Mouse (Mus musculus) right cerebral cortex, adult 2 months (tissue): ENCODE results near the gene Slc2a9.
A peak's percentile ranks its signal among the peaks of the same experiment; 100 is the strongest.

Experiments used
- DNase-seq, 2 experiments: peaks; one replicate each; pipeline ENCODE4 v3.0.0; 2021 to 2022; ENCODE audit warnings: low spot score in 2 of 2

Slc2a9 gene

GRCm38 (mm10) chr5:38469891-38470578, 32.9 kb downstream of the Slc2a9 start:
- peak; percentile 85 for DNase-seq

GRCm38 (mm10) chr5:38466569-38467110, 36.3 kb downstream of the Slc2a9 start:
- no peak for DNase-seq

- DNase-seq: no peak
Measured at GRCm38 (mm10) chr5:38461261-38461660, 41.7 kb downstream of the Slc2a9 start.

GRCm38 (mm10) chr5:38450936-38451335, 52.0 kb downstream of the Slc2a9 start:
- DNase-seq: no peak

- no peak for DNase-seq
Measured at GRCm38 (mm10) chr5:38449607-38450006, 53.3 kb downstream of the Slc2a9 start.

GRCm38 (mm10) chr5:38448121-38448520, 54.8 kb downstream of the Slc2a9 start:
- DNase-seq: no peak

- DNase-seq: peak; percentile 17 to 30
Measured at GRCm38 (mm10) chr5:38446316-38446975, 56.5 kb downstream of the Slc2a9 start.

- no peak for DNase-seq
Measured at GRCm38 (mm10) chr5:38441088-38441839, 61.7 kb downstream of the Slc2a9 start.

- peak; percentile 54 to 63 for DNase-seq
Measured at GRCm38 (mm10) chr5:38440252-38441005, 62.5 kb downstream of the Slc2a9 start.

- DNase-seq: no peak
Measured at GRCm38 (mm10) chr5:38436681-38437080, 66.3 kb downstream of the Slc2a9 start.

GRCm38 (mm10) chr5:38434875-38435274, 68.1 kb downstream of the Slc2a9 start:
- no peak for DNase-seq

- DNase-seq: no peak
Measured at GRCm38 (mm10) chr5:38431201-38431600, 71.7 kb downstream of the Slc2a9 start.

- DNase-seq: no peak
Measured at GRCm38 (mm10) chr5:38429106-38429505, 73.8 kb downstream of the Slc2a9 start.

- DNase-seq: peak in 1 of 2 experiments; percentile 15
Measured at GRCm38 (mm10) chr5:38427757-38428156, 75.2 kb downstream of the Slc2a9 start.

- no peak for DNase-seq
Measured at GRCm38 (mm10) chr5:38425569-38425968, 77.4 kb downstream of the Slc2a9 start.

- DNase-seq: no peak
Measured at GRCm38 (mm10) chr5:38422426-38422825, 80.5 kb downstream of the Slc2a9 start.

- no peak for DNase-seq
Measured at GRCm38 (mm10) chr5:38418799-38419198, 84.1 kb downstream of the Slc2a9 start.

- DNase-seq: no peak
Measured at GRCm38 (mm10) chr5:38403612-38404011, 99.3 kb downstream of the Slc2a9 start.

GRCm38 (mm10) chr5:38402288-38402687, 100.7 kb downstream of the Slc2a9 start:
- no peak for DNase-seq

- no peak for DNase-seq
Measured at GRCm38 (mm10) chr5:38388857-38389256, 114.1 kb downstream of the Slc2a9 start.

- no peak for DNase-seq
Measured at GRCm38 (mm10) chr5:38388420-38388823, 114.5 kb downstream of the Slc2a9 start.

- DNase-seq: no peak
Measured at GRCm38 (mm10) chr5:38379970-38380369, 123.0 kb downstream of the Slc2a9 start.
